Mouse (Mus musculus) urinary bladder, adult 18-20 months (tissue): ENCODE measurements around the gene Cep97.
"Not testable (repeated sequence)": the region's sequence is repeated elsewhere in the genome, so short reads cannot be mapped to it uniquely, and the experiment has no call there.

ENCODE experiments used
- DNase-seq, 2 experiments: peaks; one replicate each; pipeline ENCODE4 v3.0.0; 2022; ENCODE audit warnings: low spot score in 2 of 2, mixed read lengths in 2 of 2

Cep97 gene

DNA sequence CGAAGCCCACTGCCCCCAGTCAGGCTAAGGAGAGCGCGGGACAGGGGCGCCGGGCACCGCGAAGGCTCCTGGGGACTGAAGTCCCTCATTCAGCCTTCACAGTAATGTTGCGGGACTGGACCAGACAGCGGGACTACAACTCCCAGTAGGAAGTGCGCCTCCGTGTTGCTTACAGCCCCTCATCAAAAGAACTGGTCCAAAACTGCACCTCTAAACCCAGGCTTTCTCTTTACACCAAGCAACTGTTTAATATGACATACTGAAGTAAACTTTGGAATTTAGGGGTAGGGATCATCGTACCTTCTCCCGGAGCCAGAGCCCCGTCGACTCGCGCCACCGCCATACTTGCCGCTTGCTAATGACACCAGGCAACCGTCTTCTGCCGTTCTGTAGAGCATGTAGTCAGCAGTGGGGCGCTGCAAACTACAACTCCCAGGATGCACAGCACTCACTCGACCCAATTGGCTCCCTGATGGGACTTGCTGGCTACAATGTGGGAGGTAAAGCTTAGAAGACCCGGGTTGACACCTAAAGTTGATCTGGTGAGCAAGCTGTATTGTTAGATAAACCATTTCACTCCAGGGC lies at the start of gene Cep97:
TSS of gene Cep97 (minus strand) at position 403 of the 585 bp plus-strand sequence.
- DNase-seq: peak; percentile 78 to 87

DNA sequence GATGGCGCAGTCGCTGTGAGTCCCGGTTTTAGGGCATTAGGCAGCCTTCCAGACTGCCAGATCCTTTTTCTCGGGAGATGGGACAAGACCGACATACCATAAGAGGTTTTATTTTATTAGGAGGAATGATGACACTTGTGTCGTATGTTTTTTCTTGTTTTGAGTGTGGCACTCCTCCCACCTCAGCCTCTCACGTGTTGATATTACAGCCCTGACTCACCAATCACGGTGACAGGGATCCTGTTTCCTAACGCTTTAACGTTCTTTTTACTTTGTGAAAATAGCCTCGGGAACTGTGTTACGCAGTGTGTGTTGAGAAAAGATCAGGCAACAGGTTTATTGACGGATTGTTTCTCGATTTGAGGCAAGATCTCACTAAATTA lies 40.2 kb upstream of the Cep97 start:
- DNase-seq: peak; percentile 30 to 52

DNA sequence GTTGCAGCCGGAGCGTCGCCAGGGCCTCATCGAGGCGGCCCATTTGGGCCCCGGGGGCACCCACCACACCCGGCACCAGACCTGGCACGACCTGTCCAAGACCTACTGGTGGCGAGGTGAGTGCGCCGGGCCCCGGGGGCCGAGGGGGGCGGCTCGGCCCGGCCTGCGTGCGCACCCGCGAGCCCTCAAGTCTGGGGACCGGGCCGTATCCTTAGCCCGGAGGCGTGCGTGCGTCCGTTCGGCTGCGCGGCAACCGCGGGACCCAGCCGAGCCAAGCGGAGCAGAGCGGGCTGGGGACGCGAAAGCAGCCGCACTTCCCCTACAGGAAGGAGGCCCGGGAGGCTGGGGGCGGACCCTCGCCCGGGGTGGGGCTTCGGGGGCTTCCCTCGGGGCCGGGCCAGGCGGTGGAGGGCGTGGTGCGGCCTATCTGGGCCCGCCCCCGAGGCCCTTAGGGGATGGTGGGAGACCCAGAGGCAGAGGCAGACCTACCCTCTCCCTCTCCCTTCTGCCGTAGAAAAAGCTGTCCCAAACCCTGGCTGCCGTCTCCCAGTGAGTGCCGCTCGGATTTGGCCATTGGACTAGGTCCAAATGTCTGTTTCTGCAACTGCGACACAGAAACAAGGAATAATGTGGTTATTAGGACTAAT lies 39.7 kb upstream of the Cep97 start:
- DNase-seq: peak; percentile 85 to 91

DNA sequence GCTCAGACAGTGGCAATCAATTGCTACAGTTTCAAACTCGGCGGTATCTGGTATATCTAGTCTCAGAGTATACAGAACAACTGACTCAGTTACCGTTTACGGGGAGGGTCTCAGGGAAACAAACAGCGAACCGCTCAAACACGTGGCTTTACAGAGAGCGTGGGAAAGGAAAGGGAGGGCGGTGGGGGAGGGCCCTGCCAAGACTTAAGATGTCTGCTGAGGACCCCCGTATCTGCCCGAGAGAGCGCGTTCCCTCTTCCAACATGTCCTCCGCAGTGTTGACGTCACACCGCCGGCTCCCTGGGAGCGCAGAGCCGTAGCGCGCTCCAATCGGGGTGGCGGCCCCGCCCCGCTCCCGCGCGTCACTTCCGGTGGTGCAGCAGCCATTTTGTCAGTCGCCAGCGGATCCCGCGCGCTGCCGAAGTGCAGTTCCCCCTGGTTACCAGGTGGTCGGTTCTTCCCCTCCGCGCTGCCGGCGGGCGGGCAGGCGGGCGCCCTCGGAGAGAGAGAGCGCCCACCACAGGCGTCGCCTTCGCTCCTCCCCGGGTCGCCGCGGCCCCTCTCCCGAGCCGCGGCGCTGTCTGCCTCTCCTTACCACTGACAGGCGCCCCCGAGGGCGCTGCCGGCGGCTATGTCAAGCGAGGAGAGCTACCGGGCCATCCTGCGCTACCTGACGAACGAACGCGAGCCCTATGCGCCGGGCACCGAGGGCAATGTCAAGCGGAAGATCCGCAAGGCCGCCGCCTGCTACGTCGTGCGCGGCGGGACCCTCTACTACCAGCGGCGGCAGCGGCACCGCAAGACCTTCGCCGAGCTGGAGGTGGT lies 39.0 kb upstream of the Cep97 start, which contains the start of gene Zbtb11:
TSS of gene Zbtb11 (plus strand) at position 453 of the 825 bp plus-strand sequence.
- peak; percentile 97 to 98 for DNase-seq

DNA sequence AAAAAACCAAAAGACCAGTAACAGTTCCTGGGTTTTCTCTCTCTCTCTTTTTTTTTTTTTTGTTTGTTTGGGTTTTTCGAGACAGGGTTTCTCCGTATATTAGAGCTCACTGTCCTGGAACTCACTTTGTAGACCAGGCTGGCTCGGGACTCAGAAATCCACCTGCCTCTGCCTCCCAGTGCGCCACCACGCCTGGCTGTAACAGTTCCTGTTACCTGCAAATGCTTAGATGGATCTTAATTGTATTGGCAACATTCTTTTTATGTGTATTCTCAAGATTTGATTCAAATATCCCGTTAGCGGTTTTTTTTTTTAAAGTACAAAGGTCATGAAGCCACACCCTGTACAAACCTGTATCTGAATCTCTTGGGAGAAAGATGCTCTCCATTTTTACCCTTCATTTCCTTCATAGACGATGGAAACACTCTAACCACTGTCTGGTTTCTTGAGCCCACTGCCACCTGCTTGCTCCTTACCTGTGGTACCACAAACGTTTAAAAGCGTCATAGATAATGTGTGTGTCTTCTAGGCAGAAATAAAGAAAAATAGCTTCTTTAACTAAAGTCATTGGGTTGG lies 38.1 kb upstream of the Cep97 start:
- DNase-seq: no peak

DNA sequence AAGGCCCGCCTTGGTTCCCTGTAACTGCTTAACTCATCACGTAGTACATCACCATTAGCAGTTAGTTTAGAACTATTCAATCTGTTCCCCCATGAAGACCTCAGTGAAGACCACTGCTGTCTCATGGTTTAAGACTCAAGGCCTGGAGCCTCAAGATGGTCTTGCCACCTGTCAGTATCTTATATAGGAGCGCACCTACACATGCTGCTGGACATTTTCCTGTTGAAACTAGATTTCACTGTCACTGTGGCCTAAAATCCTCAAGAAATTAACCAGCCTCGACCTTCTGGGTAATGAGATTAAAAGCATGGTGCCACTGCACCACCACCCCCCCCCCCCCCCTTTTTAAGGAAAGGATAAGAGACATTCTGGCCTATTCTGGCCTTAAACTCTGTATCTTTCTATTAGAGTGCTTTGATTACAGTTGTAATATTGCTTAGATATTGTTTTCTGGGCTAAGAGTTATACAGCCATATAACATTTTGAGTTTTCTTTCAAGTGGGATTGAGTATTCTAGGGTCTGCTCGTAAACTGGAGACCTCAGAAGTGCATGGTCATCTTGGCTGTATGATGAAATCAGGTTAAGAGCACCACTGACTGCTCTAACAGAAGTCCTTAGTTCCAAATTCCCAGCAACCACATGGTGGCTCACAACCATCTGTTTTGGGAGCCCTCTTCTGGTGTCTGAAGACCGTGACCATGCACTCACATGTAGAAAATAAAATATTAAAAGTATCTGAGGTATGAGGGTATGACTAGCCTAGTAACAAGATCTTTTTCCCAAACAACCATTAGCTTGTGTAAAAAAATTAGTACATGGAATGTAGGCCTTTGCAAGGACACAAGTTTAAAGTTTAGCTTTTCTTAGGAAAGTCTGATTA lies 37.3 kb upstream of the Cep97 start:
- no peak for DNase-seq

DNA sequence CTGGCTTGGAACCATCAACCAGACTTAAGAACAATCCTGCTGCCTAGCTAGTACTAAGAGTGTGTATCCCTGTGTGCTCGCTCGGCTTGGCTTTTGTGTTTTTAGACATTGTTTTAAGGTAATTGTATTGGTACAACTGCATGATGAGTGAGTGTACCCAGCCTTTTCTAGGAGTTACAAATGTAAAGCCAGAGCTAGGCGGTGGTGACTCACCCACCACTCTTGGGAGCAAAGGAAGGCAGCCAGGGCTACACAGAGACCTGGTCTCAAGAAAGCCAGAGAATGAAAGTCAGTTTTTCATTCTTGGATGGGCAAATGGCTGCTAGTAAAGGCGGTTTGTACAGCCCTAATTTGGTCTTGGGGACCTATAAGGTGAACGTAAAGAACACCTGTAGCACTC lies 35.8 kb upstream of the Cep97 start:
- DNase-seq: no peak

DNA sequence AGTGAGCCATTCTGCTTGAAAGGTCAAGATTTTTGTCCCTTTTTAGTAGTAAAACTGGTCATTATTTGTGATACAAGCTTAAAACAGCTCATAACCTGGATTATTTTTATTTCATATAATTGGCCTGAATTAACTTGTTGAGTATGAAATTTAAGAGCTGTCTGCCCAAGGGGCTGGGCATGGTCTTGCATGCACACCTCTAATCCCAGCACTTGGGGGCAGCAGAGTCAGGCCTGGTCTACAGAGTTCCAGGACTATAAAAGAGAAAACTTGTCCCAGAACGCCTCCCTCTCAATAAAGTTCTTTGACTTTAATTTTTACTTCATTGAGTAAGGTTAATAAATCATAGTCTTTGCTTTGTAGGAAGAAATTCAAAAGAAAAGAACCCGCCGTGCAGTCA lies 34.5 kb upstream of the Cep97 start:
- no peak for DNase-seq

DNA sequence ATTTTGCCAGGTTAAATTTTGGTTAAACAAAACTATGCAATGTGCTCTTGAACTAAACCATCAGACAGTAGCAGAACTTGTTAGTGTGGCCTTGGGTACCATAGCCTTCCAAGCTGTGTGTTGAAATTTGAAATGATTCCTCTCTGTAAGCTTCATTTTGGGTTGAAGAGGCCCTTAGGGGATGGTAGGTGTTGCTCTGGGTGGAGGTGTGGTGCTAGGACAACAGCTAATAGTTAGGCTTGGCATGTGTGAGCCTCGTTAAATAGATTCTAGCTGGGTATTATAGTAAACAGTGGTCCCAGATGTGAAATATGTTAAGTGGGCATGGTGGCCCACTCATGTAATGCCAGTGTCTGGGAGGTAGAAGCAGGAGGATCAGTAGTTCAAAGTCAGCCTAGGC lies 32.6 kb upstream of the Cep97 start:
- DNase-seq: no peak

DNA sequence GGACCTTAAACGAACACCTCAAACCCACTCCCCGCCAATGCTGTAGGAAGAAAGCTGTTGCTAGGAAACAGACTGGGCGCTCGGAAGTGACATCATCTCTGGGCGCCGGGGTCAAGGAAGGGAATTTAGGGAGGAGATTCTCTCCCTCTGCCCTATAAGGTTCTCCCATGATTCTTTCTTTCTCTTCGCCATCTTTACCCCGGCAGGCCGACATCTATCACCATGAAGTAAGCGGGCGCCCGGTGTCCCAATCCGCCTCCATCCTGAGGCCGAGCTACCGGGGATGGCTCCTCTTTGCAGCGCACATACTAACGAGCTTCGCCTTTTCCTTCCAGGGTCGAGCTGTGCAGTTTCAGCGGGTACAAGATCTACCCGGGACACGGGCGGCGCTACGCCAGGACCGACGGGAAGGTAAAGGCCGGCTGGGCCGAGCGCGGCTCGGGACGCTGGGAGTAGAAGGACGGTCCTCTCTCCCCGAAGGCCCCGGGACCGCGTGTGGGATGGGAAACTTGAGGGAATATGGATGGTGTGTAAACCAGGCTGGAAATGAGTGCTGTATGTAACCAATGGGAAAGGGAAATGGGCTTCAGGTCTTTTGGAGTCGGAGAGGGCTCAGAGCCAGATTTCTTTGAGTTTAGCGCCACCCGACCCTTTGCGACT lies 31.7 kb upstream of the Cep97 start, which contains the start of gene Rpl24:
TSS of gene Rpl24 (plus strand) at position 64 of the 660 bp plus-strand sequence.
- DNase-seq: peak; percentile 89 to 91

DNA sequence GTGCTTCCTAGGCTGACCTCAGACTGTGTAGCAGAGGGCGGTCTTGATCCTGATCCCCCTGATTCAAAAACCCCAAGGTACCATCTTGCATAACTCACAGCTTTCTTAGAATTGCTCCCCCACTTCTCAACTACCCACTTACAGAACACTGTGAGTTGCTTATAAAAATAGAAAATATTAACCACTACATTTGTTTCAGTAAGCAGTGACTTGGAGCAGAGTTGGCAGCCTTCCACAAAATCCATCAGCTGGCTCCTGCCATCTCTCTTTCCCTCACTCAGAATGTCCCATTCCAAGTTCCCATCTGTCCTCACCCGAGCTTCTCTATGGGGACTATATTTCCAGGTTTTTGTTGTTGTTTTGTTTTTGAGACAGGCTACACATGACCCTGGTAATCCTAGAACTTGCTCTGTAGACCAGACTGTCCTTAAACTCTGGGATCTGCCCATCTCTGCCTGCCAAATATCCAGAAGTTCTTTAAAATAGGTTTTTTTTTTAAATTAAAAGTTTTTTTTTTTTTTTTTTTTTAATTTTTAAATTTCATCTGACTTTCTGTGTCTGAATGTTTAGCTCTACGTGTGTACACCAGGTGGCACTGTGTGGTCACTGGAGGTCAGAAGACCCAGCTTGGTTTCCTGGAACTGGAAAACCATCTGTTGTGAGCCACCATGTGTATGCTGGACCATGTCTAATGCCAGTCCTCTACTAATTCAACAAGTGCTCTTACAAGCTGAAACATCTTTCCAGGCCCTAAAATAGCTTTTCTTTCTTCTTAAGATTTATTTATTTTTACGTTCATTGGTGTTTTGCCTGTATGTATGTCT lies 29.7 kb upstream of the Cep97 start:
- DNase-seq: no peak

DNA sequence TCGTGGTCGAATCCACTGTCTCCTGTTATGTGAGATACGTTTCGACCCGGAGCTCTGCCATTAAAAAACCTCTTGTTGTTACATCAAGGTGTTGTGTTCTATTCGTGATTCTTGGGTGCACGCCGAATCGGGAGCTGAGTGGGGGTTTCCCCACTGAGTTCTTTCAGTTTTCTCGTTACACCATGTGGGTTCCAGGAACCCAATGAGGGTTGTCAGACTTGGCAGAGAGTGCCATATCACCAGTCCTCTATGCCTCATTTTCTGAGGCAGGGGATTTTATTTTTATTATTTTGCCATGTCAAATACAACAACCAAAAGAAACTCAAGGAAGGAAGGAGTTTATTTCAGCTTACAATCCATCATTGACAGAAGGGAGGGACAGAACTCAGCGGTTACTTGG lies 28.4 kb upstream of the Cep97 start:
- DNase-seq: not testable (repeated sequence)

DNA sequence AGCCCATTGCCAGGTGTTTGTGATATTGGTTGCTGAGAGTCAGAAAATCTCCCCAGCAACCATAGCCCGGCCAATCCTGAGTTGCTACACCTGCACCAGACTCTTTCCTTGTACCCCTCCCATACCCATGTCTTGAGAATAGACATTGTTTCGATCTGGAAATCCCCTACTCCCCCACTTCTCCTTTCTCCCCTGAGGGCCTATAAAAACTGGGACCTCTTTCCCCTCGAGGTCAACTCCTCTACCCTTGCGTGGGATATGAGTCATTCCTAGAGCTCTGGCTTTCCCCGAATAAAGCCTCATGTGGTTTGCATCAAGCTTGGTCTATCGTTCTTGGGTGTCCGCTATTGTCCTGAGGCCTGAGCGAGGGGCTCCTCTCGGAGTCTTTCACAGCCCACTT lies 19.5 kb upstream of the Cep97 start:
- DNase-seq: not testable (repeated sequence)

DNA sequence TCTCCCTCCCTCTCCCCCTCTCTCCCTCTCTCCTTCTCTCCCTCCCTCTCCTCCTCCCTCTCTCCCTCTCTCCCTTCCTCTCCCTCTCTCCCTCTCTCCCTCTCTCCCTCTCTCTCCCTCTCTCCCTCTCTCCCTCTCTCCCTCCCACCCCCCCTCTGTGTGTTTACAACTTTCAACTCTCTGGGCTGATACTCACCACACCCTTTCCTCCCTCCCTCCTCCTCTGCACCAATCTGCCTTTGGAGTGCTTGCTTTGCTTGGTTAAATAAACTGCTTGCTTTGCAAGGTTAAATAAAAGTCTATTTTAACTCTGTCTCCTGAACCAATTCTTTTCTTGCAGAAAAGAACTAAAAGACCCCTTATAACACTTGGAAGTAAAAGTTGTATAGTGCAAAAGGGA lies 18.1 kb upstream of the Cep97 start:
- DNase-seq: no peak

DNA sequence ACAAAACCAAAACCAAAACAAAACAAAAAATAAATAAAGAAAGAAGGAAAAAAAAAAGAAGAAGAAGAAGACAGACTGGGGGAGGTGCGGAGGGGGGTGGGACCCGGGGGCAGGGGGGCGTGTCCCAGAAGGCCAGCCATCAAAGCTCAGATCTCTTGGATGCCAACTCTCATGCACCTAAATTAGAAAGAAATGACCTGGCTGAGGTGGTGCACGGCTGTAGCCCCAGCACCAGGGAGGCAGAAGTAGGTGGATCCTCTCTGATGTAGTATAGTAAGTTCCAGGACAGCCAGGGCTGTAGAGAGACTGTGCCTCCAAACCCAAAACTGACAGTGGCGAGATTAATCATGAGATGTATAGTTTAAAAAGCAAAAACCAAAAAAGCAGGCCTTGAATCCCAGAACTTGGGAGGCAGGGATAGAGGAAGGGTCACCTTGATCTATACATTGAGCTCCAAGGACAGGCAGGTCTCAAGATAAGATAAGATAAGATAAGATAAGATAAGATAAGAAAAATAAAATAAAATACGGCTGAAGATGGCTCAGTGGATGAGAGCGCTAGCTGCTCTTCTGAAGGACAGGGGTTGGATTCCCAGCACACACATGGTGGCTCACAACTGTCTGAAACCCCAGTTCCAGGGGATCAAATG lies 17.1 kb upstream of the Cep97 start:
- no peak for DNase-seq

DNA sequence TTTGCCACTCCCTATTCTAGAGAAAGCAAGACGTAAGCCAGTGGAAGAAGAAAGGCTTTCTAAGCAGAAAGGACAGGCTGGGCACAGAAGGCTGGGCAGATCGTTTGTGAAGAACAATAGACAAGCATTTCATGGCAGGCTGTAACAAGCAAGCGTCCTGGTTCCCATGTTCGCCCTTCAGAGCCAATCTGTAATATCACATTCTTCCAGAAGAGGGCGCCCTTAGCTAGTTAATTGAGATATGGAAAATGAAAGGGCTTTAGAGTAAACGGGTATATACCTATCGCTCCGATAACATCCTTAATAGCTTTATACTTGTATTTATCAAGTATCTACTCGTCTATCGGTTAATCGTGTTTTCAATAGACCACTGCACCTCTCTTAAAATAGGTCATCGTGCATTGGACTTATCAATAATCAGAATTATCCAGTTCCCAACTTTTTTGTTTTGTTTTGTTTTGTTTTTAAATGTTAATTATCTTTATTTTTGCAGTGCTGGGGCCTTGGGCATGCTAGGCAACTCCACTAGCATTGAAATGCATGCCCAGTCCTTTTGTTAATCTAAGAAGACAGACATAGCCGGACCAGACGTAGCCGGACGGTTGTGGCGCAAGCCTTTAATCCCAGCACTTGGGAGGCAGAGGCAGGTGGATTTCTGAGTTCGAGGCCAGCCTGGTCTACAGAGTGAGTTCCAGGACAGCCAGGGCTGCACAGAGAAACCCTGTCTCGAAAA lies 16.5 kb upstream of the Cep97 start:
- DNase-seq: peak; percentile 41 to 50

DNA sequence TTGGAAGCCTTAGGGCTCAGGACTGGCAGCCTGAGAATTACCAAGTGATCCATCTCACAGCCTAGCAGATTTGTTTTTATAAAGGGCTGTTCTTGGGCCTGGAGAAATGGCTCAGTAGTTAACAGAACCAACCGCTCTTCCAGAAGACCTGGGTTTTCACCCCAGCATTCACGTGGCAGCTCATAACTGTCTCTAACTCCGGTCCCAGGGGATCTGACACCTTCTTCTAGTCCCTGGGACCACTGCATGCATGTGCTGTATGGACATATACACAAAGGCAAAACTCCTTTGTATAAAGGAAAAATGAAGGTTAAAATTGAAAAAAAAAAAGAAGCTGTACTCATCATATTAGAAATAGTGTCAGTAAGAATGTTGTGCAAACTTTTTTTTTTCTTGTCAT lies 15.8 kb upstream of the Cep97 start:
- DNase-seq: no peak

DNA sequence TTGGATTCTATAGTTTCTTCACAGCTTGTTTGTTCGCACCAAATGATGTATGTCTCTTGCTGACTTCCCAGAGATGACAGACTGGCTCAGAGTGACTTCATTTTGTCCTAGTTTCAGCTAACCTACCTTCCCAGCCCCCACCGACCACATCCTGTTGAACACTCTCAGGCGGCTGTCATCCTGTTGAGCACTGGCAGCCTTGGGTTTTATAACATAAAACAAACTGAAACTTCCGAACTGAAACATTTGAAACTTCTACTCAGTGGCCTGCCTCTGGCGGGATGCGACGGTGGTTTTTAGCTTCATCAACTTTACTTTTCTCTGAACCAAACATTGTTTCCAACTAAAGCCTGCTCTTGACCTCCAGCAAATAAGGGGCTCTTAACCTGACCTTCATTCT lies 14.3 kb upstream of the Cep97 start:
- DNase-seq: no peak
